Mouse (Mus musculus) testis, adult 2 months (tissue): ENCODE measurements around the gene Pea15a. TPM values are rescaled to one million over a fixed set of nuclear protein-coding genes. Genes with fewer than 3 reads are reported as not detected.
A peak's percentile ranks its signal among the peaks of the same experiment; 100 is the strongest.

Experiments used
- H3K27ac ChIP-seq: fragments of 200-500 bp; 2 replicates; pipeline ENCODE4 v1.5.1; 2012; ENCODE audit warnings: low read depth, low read length; ENCODE audit not compliant: control insufficient read depth, insufficient read depth
- H3K27me3 ChIP-seq: fragments of 200-500 bp; 2 replicates; pipeline ENCODE4 v1.6.1; 2012; ENCODE audit warnings: mild to moderate bottlenecking, low read length, moderate library complexity; ENCODE audit not compliant: control insufficient read depth, insufficient read depth
- H3K36me3 ChIP-seq: fragments of 200-500 bp; 2 replicates; pipeline ENCODE4 v1.6.1; 2012; ENCODE audit warnings: mild to moderate bottlenecking, low read length; ENCODE audit not compliant: control insufficient read depth, insufficient read depth
- H3K4me1 ChIP-seq: fragments of 200-500 bp; 2 replicates; pipeline ENCODE4 v1.6.1; 2012; ENCODE audit warnings: low read length; ENCODE audit not compliant: control insufficient read depth, insufficient read depth
- H3K4me3 ChIP-seq: fragments of 200-500 bp; 2 replicates; pipeline ENCODE4 v1.5.1; 2012; ENCODE audit warnings: low read depth, mild to moderate bottlenecking, low read length, moderate library complexity, mixed read lengths; ENCODE audit not compliant: control insufficient read depth
- CTCF ChIP-seq: fragments of 200-500 bp; IDR thresholded peaks from 2 replicates; pipeline ENCODE4 v1.5.1; 2012; ENCODE audit warnings: low read depth, mild to moderate bottlenecking, inconsistent platforms, low read length, moderate library complexity; ENCODE audit not compliant: control insufficient read depth, insufficient read depth, insufficient replicate concordance
- POLR2A ChIP-seq: fragments of 200-500 bp; IDR thresholded peaks from 2 replicates; pipeline ENCODE4 v1.6.1; 2012; ENCODE audit warnings: low read depth, mild to moderate bottlenecking, inconsistent platforms, low read length, moderate library complexity; ENCODE audit not compliant: control insufficient read depth
- polyA plus RNA-seq: library from polyadenylated mRNA; depleted of rRNA; stranded (reverse); fragments of >200 nt; gene quantifications from 2 replicates; pipeline ENCODE4 v1.2.3, GENCODE M21; 2012

The Pea15a gene
- polyA plus RNA-seq, 1 experiment, result 15.8 TPM

- no peak overlapping the region for H3K4me3 ChIP-seq
- peaks cover 35% of the 10 kb centered on the region for H3K4me1 ChIP-seq
- no peak for TF ChIP-seq CTCF
- no peak for TF ChIP-seq POLR2A
- H3K27ac ChIP-seq, result peak overlapping the region; percentile 20; the same call in 1 of the 2 replicates
- H3K27me3 ChIP-seq, result no peaks in the 10 kb centered on the region
- H3K36me3 ChIP-seq, result no peaks in the 10 kb centered on the region; the same call in 1 of the 2 replicates
Measured at GRCm38 (mm10) chr1:172204033-172204813, 2.4 kb downstream of the Pea15a start.

GRCm38 (mm10) chr1:172203566-172203965 is 3.0 kb downstream of the Pea15a start:
- Histone ChIP-seq H3K27ac (peak overlapping the region; percentile 60), H3K4me1 (peaks cover 35% of the 10 kb centered on the region), H3K4me3 (no peak overlapping the region), H3K27me3 (no peaks in the 10 kb centered on the region), H3K36me3 (no peaks in the 10 kb centered on the region; the same call in 1 of the 2 replicates)
- TF ChIP-seq CTCF (no peak), POLR2A (no peak)

GRCm38 (mm10) chr1:172202894-172203522 is 3.6 kb downstream of the Pea15a start:
- H3K4me3 ChIP-seq, result no peak overlapping the region
- peak overlapping the region; percentile 26; the same call in 1 of the 2 replicates for H3K27ac ChIP-seq
- H3K36me3 ChIP-seq, result no peaks in the 10 kb centered on the region; the same call in 1 of the 2 replicates
- H3K4me1 ChIP-seq, result peaks cover 35% of the 10 kb centered on the region
- TF ChIP-seq POLR2A (no peak), CTCF (no peak)
- no peaks in the 10 kb centered on the region for H3K27me3 ChIP-seq

GRCm38 (mm10) chr1:172201967-172202880 is 4.4 kb downstream of the Pea15a start:
- no peak overlapping the region; the same call in 1 of the 2 replicates for H3K27ac ChIP-seq
- no peak overlapping the region for H3K4me3 ChIP-seq
- H3K27me3 ChIP-seq, result no peaks in the 10 kb centered on the region
- no peaks in the 10 kb centered on the region; the same call in 1 of the 2 replicates for H3K36me3 ChIP-seq
- TF ChIP-seq POLR2A (no peak), CTCF (no peak)
- H3K4me1 ChIP-seq, result peaks cover 35% of the 10 kb centered on the region

- Histone ChIP-seq H3K27ac (no peak overlapping the region), H3K4me1 (peaks cover 25% of the 10 kb centered on the region), H3K27me3 (no peaks in the 10 kb centered on the region), H3K4me3 (no peak overlapping the region), H3K36me3 (peaks cover 2% of the 10 kb centered on the region)
- TF ChIP-seq CTCF, result no peak
- TF ChIP-seq POLR2A, result no peak
Measured at GRCm38 (mm10) chr1:172200871-172201447, 5.6 kb downstream of the Pea15a start.

GRCm38 (mm10) chr1:172200161-172200560 is 6.4 kb downstream of the Pea15a start:
- H3K4me1 ChIP-seq, result peaks cover 24% of the 10 kb centered on the region
- no peaks in the 10 kb centered on the region for H3K27me3 ChIP-seq
- no peak overlapping the region for H3K27ac ChIP-seq
- H3K4me3 ChIP-seq, result no peak overlapping the region
- TF ChIP-seq CTCF (no peak), POLR2A (no peak)
- H3K36me3 ChIP-seq, result peaks cover 2% of the 10 kb centered on the region

- peaks cover 21% of the 10 kb centered on the region for H3K4me1 ChIP-seq
- no peak overlapping the region for H3K27ac ChIP-seq
- no peaks in the 10 kb centered on the region for H3K27me3 ChIP-seq
- TF ChIP-seq CTCF, result no peak
- TF ChIP-seq POLR2A, result no peak
- H3K4me3 ChIP-seq, result no peak overlapping the region
- H3K36me3 ChIP-seq, result peaks cover 3% of the 10 kb centered on the region
Measured at GRCm38 (mm10) chr1:172198996-172199395, 7.6 kb downstream of the Pea15a start.
